Mouse (Mus musculus): ENCODE results near the gene Zscan29. TPM values are rescaled to one million over a fixed set of nuclear protein-coding genes. Genes with fewer than 3 reads are reported as not detected.
"Not testable (repeated sequence)": the region's sequence is repeated elsewhere in the genome, so short reads cannot be mapped to it uniquely, and the experiment has no call there.

Gene Zscan29
- polyA plus RNA-seq, 1 experiment from 2014 or later = 3.3 TPM

DNA sequence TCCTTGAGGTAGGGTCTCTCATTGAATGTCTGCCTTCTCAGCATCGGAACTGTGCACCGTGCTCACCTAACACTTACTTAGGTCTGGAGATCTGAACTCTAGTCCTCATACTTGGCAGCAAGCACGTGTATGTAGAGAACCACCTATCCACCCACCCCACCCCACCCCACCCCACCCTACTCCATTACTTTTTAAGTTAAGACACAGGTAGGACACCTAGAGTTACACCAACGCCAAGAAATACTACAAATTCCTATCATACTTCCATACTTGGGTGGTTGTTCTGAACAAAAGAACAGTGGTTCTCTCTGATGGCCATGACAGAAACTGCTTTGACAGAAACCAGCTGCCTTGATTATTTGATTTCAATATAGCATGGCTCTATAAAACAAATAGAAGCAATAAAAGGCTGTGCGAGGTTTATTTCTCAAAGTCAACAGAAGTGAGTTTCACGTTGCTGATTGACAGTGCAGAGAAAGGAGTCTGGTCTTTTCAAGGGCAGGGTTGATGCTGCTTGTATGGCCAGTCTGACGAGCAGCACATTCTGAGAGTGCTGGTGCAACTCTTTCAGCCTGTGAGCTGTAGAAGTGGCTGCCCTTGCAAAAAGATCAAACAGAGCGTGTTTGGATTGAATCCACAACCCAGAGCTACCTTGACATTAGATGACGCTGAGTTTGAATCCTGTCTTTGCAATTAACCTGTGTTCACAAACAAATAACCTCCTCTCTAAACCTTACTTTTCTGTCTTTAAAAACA is 41.9 kb downstream of the Zscan29 start:
- Histone ChIP-seq H3K4me2 (no peak overlapping the region), H3K4me1 (replicated peaks) (no peaks in the 10 kb centered on the region), H3K36me3 (no peaks in the 10 kb centered on the region), H3K9ac (no peak overlapping the region), H3K27me3 (no peaks in the 10 kb centered on the region), H3K4me3 (replicated peaks) (no peak overlapping the region), H3K27ac (no peak overlapping the region), H3K9me3 (replicated peaks) (no peaks in the 10 kb centered on the region)
- WGBS (ENCODE audit: insufficient replicate concordance) = 56% methylated on average over 9 of the region's 9 CpGs
- ATAC-seq (ENCODE audit: low read depth) (no peak), DNase-seq (no peak)

DNA sequence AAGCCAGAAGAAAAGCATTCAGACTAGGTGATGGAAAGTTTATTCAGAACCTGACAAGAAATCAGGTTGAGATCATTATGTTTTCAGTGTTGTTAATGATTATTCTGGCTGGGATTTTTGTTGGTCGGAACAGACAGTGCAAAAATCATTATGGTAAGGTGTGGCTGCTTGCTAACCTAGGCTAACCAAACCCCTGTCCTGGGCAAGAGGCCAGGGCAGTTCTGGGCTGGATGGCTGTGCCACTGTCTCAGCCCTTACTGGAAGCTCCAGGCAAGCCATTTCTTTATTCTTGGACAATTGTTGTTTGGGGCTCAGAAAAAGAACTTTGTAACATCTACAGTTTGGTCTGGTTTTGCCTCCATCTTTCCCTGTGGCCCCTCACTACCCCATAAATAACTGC is 43.4 kb downstream of the Zscan29 start:
- H3K4me2 ChIP-seq = no peak overlapping the region
- 54% methylated on average over 1 of the region's 1 CpGs for WGBS (ENCODE audit: insufficient replicate concordance)

DNA sequence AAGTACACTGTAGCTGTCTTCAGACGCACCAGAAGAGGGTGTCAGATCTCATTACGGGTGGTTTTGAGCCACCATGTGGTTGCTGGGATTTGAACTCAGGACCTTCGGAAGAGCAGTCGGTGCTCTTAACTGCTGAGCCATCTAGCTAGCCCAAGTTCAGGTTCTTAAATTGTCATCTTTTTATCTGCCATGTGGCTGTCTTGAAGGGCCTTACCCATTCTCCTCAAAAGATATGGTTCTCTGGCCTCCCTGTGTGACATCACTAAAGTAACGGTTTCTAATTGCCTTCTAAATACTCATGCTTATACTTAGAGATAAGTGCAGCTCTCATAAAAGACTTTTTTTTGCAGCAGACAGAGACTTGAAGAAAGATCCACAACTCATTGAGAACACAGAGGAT is 44.6 kb downstream of the Zscan29 start:
- not testable (repeated sequence) for H3K4me1 ChIP-seq (replicated peaks); H3K27ac ChIP-seq; H3K4me2 ChIP-seq; H3K9ac ChIP-seq; ATAC-seq (ENCODE audit: low read depth); H3K9me3 ChIP-seq (replicated peaks); H3K36me3 ChIP-seq; DNase-seq; H3K27me3 ChIP-seq; H3K4me3 ChIP-seq (replicated peaks)
- WGBS (ENCODE audit: insufficient replicate concordance) = 82% methylated on average over 5 of the region's 5 CpGs

More for the DNA sequence above, 43.4 kb downstream of the Zscan29 start:
- Histone ChIP-seq H3K4me1 (replicated peaks) (no peaks in the 10 kb centered on the region), H3K4me3 (replicated peaks) (no peak overlapping the region), H3K9ac (no peak overlapping the region), H3K27me3 (no peaks in the 10 kb centered on the region), H3K27ac (no peak overlapping the region), H3K9me3 (replicated peaks) (no peaks in the 10 kb centered on the region), H3K36me3 (no peaks in the 10 kb centered on the region)
- DNase-seq = no peak
- no peak for ATAC-seq (ENCODE audit: low read depth)

DNA sequence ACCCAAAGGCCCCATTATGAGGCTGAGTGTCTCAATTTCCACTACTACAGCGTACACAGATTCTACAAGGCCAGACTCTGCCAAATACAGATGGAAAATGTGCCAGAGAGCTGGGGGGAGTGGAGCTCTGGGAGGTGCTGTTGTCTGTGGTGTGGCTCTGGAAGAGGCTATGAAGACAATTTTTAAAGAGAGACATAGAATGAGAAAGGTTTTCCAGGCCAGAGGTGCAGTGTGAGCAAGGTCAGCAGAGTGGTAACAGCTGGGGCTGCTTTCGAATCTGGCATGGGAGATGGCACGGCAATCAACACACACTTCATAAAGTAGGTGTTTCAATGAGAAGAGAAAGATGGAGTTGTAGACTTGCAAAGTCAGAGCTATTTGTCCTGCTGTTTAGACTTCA is 51.7 kb downstream of the Zscan29 start:
- 70% methylated on average over 3 of the region's 3 CpGs for WGBS (ENCODE audit: insufficient replicate concordance)
- no peak for DNase-seq
- ATAC-seq (ENCODE audit: low read depth) = no peak
- H3K27ac ChIP-seq = no peak overlapping the region
- H3K4me2 ChIP-seq = no peak overlapping the region
- H3K9me3 ChIP-seq (replicated peaks) = no peaks in the 10 kb centered on the region
- no peaks in the 10 kb centered on the region for H3K36me3 ChIP-seq
- no peak overlapping the region for H3K4me3 ChIP-seq (replicated peaks)
- 0 out of 2 replicates have a peak, but pooled peaks cover 5% of the 10 kb centered on the region for H3K27me3 ChIP-seq
- H3K4me1 ChIP-seq (replicated peaks) = no peaks in the 10 kb centered on the region
- no peak overlapping the region for H3K9ac ChIP-seq

DNA sequence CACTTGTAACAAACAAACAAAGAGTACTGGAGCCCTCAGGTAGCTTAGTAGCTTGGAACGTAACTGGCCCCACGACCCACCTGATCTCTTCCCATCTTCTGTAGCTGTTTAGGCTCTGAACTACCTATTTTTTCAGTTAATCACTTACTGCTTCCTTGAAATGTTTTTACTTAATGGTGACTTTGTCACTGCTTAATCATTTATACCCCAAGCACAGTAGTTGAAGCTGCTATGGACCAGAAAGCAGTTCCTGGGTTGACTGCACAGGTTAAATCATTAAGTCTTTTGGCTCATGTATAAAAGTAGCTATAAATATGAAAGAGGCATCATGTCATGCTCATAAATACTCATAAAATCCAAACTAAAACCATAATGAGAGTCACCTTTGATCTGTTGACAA is 55.5 kb downstream of the Zscan29 start:
- 78% methylated on average over 2 of the region's 2 CpGs for WGBS (ENCODE audit: insufficient replicate concordance)
- Histone ChIP-seq H3K4me1 (replicated peaks) (no peaks in the 10 kb centered on the region), H3K9ac (no peak overlapping the region), H3K4me2 (no peak overlapping the region), H3K4me3 (replicated peaks) (no peak overlapping the region), H3K27me3 (0 out of 2 replicates have a peak, but pooled peaks cover 7% of the 10 kb centered on the region), H3K9me3 (replicated peaks) (no peaks in the 10 kb centered on the region), H3K27ac (no peak overlapping the region), H3K36me3 (no peaks in the 10 kb centered on the region)
- ATAC-seq (ENCODE audit: low read depth) (no peak), DNase-seq (no peak)

DNA sequence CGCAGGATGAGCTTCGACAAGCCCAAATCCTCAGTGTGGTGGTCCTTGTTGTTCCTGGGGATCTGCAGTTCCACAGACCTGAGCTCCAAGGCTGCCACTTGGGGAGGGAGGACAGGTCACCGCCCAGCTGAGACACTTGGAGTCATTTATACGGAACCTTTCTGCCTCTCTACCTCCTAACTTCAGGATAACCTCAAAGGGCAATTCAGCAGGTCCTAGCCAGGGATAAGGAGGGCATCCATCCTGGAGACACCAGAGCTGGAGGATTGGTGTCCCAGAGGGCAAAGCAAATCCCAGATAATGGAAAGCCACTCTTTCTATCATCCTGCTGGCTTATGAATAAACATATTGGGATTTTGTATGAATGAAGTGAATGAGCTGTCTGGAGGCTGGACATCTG is 61.2 kb downstream of the Zscan29 start, which contains the start of gene Tgm7:
TSS of gene Tgm7 (minus strand) at position 101 of the 400 bp plus-strand sequence.
- H3K4me2 ChIP-seq = no peak within 1 kb of the TSS
- H3K36me3 ChIP-seq = no peaks in the 10 kb centered on the region
- no peak within 1 kb of the TSS for H3K4me3 ChIP-seq (replicated peaks)
- H3K9ac ChIP-seq = no peak within 1 kb of the TSS
- DNase-seq (no peak), ATAC-seq (ENCODE audit: low read depth) (no peak)
- H3K4me1 ChIP-seq (replicated peaks) = 0 out of 2 replicates have a peak, but pooled peaks cover 2% of the 10 kb centered on the region
- H3K27me3 ChIP-seq = peaks cover 6% of the 10 kb centered on the region; the same call in 1 of the 2 replicates
- H3K27ac ChIP-seq = no peak within 1 kb of the TSS
- 73% methylated on average over 4 of the region's 4 CpGs for WGBS (ENCODE audit: insufficient replicate concordance)
- no peaks in the 10 kb centered on the region for H3K9me3 ChIP-seq (replicated peaks)

Other genes starting within 250 kb of the Zscan29 start
- gene Ubr1, start 200.4 kb downstream of the Zscan29 start, polyA plus RNA-seq (2015; fragmentation: Nextera tagmentation; extraction: Ambion mirVana) = 14.1 and 16.8 TPM in 2 replicates
- 1.9 and 2.3 TPM in 2 replicates for gene Tmem62, start 194.1 kb downstream of the Zscan29 start, polyA plus RNA-seq (2015; fragmentation: Nextera tagmentation; extraction: Ambion mirVana)
- 43.5 and 48.3 TPM in 2 replicates for gene Ccndbp1, start 162.7 kb downstream of the Zscan29 start, polyA plus RNA-seq (2015; fragmentation: Nextera tagmentation; extraction: Ambion mirVana)
- 136 and 159 TPM in 2 replicates for gene Epb42, start 134.1 kb downstream of the Zscan29 start, polyA plus RNA-seq (2015; fragmentation: Nextera tagmentation; extraction: Ambion mirVana)
- gene Tgm5, start 85.3 kb downstream of the Zscan29 start, polyA plus RNA-seq (2015; fragmentation: Nextera tagmentation; extraction: Ambion mirVana) = not detected in 2 replicates
- gene Tgm7, start 61.3 kb downstream of the Zscan29 start, polyA plus RNA-seq (2015; fragmentation: Nextera tagmentation; extraction: Ambion mirVana) = not detected in 2 replicates
- gene Adal, start 30.7 kb downstream of the Zscan29 start, polyA plus RNA-seq (2015; fragmentation: Nextera tagmentation; extraction: Ambion mirVana) = 10.4 and 13.3 TPM in 2 replicates
- gene Lcmt2, start 30.5 kb downstream of the Zscan29 start, polyA plus RNA-seq (2015; fragmentation: Nextera tagmentation; extraction: Ambion mirVana) = 10.5 and 12.8 TPM in 2 replicates
- 23.0 and 27.9 TPM in 2 replicates for gene Tubgcp4, start 471 bp downstream of the Zscan29 start, polyA plus RNA-seq (2015; fragmentation: Nextera tagmentation; extraction: Ambion mirVana)
- 15.5 and 18.7 TPM in 2 replicates for gene Trp53bp1, start 100.3 kb upstream of the Zscan29 start, polyA plus RNA-seq (2015; fragmentation: Nextera tagmentation; extraction: Ambion mirVana)
- 0.14 and 0.20 TPM in 2 replicates for gene Map1a, start 118.5 kb upstream of the Zscan29 start, polyA plus RNA-seq (2015; fragmentation: Nextera tagmentation; extraction: Ambion mirVana)
- gene Ppip5k1, start 184.3 kb upstream of the Zscan29 start, polyA plus RNA-seq (2015; fragmentation: Nextera tagmentation; extraction: Ambion mirVana) = 6.1 and 7.9 TPM in 2 replicates
- gene Ckmt1, start 186.6 kb upstream of the Zscan29 start, polyA plus RNA-seq (2015; fragmentation: Nextera tagmentation; extraction: Ambion mirVana) = 0.20 and 0.36 TPM in 2 replicates
- gene Strc, start 216.0 kb upstream of the Zscan29 start, polyA plus RNA-seq (2015; fragmentation: Nextera tagmentation; extraction: Ambion mirVana) = not detected in 2 replicates
- gene Pdia3, start 242.7 kb upstream of the Zscan29 start, polyA plus RNA-seq (2015; fragmentation: Nextera tagmentation; extraction: Ambion mirVana) = 291 and 374 TPM in 2 replicates
- 0.52 and 0.76 TPM in 2 replicates for gene Catsper2, start 242.7 kb upstream of the Zscan29 start, polyA plus RNA-seq (2015; fragmentation: Nextera tagmentation; extraction: Ambion mirVana)